Mouse (Mus musculus): ENCODE results near the gene Cd80.

DNA sequence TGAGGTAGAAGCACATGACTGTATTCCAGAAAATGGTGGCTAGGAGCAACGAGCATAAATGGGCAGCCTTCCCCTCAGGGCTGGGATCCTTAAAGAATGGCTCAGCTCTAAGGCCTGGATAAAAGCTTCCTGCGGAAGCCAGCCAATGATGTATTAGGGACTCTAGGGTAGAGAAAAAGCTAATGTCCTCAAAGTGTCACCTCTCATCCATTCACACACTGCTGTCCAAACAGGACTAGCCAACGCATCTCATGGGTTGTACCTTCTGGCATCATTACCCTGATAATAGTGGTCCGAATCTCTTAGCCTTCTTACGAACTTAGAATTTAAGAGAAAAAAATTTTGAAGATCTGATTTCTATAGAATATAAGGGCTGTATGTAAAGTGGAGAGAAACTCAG lies 7.9 kb downstream of the Cd80 start:
- TF ChIP-seq CTCF (conservative IDR thresholded peaks at IDR 0.05 in 1 of 2, IDR thresholded peaks at IDR 0.05 in 1 of 2; ENCODE audit: low read depth in 2 of 2, low read length in 2 of 2), result no peak
- TF ChIP-seq POLR2AphosphoS2 (IDR thresholded peaks at IDR 0.05; ENCODE audit: low read depth, low read length), result no peak
- TF ChIP-seq POLR2A (IDR thresholded peaks at IDR 0.05; ENCODE audit: low read depth, low read length), result no peak; the same call in 1 of the 2 replicates
- no peak for TF ChIP-seq ZNF384 (IDR thresholded peaks at IDR 0.05; ENCODE audit: low read depth, low read length)
- TF ChIP-seq PAX5 (IDR thresholded peaks at IDR 0.05; ENCODE audit: low read length), result no peak
- TF ChIP-seq EP300 (IDR thresholded peaks at IDR 0.05; ENCODE audit: low read length), result no peak
- TF ChIP-seq IRF4 (IDR thresholded peaks at IDR 0.05; ENCODE audit: low read depth, low read length), result no peak
- TF ChIP-seq ZMIZ1 (IDR thresholded peaks at IDR 0.05; ENCODE audit: low read depth, low read length), result 0 out of 2 replicates have a peak, but pooled peaks have one; percentile 30
